Mouse (Mus musculus): ENCODE measurements around the gene Atg5. TPM values are rescaled to one million over a fixed set of nuclear protein-coding genes. Genes with fewer than 3 reads are reported as not detected.

The Atg5 gene
- polyA plus RNA-seq (2014; fragmentation: Illumina TruSeq; extraction: RNeasy Lipid Tissue Mini Kit (QIAGEN cat#74804); ENCODE audit: low read depth, low replicate concordance): 23.3 TPM

DNA sequence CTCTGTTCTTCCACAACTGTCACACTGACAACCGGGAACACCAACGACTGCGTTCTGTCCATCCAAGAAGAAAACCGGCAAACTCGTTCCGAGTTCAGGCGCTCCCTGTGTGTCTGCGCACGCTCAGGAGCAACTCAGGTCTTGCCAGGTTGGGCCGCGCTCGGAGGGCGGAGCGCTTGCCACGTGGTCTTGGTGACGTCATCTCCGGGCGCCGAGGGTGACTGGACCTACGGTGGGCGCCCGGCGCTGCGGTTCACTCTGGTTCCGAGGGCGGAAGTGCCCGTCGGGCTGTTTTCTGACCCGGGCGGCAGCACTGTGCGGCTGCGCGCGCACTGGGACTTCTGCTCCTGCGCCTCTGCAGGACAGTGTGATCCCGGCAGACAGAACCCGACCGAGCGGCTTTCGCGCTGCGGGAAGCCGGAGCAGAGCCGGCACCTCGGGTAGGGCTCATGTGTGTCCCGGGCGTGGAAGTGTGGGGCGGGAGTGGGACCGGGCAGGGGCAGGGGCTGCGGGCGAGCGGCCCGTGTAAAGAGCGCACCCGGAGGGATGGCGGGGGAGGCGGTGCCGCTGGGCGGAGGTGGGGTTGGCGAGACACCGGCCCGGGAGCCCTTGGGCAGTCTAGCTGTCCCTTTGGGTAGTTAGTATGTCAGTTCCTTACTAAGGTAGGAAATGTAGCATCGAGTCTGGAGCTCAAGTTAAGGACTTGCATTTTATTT is at the start of gene Atg5:
Gene Atg5 (plus strand): TSS at position 214 of the 716 bp plus-strand sequence.

Other genes with a start within 250 kb of the Atg5 start
- gene Crybg1, start 119.5 kb upstream of the Atg5 start, polyA plus RNA-seq (2014; fragmentation: Illumina TruSeq; extraction: RNeasy Lipid Tissue Mini Kit (QIAGEN cat#74804); ENCODE audit: low read depth, low replicate concordance): 13.7 TPM